Mouse (Mus musculus) kidney, postnatal 25 days (tissue): ENCODE results near the gene Cdk2ap1.
A peak's percentile ranks its signal among the peaks of the same experiment; 100 is the strongest.
"Not testable (repeated sequence)": the region's sequence is repeated elsewhere in the genome, so short reads cannot be mapped to it uniquely, and the experiment has no call there.

ENCODE experiments used
- DNase-seq, 2 experiments: peaks; one replicate each; pipeline ENCODE4 v3.0.0; 2021; ENCODE audit warnings: mixed read lengths in 2 of 2

Cdk2ap1 gene

DNA sequence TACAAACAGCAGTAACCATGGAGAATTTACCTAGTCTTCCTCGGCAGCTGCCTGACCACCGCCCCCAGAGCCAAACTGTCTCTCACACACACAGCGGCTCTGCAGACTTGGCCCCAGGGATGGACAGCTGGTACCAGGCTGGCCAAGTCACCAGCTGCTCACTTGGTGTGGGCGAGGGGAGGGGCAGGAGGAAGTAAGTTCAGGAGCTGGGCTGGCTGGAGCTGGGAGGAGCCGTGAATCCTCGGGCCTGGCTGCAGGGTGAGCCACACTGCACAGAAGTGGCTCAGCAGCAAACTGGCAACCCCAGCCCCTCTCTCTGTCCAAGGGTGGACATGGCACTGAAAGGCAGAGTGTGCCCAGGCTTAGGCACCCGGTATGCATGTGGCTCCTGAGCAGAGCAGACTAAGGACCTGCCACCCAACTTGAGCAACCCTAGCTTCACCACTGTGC, 11.7 kb downstream of the Cdk2ap1 start:
- peak; percentile 52 to 84 for DNase-seq

DNA sequence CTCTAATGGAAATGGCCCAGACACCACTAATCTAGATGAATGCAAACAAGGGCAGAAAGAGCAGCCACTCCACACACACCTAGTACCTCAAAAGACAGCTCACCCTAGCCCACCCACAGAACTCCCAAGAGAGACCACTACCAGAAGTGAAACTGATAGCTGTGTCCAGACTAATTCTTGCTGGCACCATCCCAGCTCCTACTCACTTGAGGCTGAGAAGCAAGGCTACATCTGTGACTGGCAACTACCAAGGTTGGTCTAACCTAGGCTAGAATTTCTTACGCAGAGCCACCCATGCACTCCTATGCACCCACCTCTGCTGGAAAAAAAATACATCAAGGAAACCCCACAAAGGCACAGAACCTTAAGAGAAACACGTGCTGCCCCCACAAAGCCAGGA, 12.5 kb downstream of the Cdk2ap1 start:
- no peak for DNase-seq

DNA sequence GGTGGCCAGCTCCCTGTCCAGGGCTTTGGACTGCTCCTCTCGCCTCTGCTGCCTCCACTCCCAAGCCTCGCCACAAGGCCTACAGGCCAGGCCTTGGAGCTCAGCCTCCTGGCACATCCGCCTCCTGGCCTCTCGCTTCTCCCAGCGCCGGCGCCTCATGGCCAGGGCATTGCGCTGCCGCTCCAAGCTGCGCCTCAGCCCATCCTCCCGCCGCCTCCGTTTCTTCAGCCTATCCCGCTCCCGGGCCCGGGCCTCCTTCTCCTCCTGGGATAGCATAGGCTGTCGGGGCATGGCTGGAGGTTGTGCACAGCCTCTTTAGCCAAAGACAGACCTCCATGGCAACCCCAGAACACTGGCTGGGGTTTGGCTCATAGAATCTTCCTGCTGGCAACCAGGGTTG, 13.7 kb downstream of the Cdk2ap1 start:
- DNase-seq = no peak

DNA sequence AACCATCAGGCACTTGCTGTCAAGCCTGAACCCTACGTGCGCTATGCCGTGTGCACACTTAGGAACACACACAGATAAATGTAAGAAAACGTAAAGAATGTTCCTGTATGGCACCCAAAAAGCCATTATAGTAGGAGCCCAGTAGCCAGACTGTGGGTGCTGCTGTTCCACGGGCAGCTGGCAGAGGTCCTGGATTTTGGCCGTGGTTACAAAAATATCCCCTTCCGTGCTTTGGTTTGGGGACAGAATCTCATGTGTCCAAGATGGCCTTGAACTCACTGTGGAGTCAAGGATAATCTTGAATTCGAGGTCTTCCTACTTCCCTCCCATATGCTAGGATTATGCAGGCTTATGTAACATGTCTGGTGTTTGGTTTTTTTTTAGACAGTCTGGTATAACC, 20.0 kb downstream of the Cdk2ap1 start:
- DNase-seq = no peak

DNA sequence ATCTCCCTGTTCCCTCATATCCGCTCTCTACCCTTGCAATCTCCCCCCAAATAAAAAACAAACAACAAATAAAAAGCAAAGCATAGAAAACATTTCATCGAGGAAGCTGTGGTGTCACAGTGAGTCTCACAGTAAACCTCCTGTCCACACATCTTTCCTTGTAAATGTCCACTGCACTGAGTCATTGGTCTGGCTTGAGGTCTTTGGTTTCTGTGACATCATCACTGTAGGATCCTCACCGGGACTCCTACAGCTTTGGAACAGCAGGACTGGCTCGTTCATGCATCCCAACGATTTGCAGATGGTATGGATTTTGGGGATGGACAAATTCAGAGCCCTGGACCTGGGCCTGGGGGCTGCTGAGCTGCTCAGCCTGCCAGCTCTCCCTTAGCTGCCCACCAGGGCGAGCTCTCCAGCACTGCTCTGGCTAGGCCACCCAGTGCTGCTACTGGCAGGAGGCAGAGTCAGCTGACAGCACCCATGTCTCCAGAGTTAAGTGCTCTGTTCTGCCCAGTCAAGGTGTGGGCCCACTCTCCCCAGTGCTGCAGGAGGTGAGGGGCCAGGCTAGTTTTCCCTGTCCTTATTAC, 21.0 kb downstream of the Cdk2ap1 start:
- peak in 1 of 2 experiments; percentile 32 for DNase-seq

DNA sequence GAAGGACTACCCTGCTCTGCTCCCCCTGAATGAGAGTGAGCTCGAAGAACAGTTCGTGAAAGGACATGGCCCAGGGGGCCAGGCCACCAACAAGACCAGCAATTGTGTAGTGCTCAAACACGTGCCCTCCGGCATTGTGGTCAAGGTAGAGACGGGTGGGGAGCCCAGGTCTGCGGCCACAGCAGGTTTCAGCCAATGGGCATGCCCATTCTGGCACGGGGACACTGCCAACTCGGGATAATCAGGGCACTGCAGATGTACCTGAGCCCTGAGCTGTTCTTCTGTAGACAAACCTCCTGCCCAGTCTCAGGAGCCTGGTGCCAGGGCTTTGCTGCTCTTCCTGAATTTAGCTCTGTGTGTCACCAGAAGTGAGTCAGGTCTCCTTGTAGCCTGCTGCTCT, 24.1 kb downstream of the Cdk2ap1 start:
- DNase-seq = no peak

DNA sequence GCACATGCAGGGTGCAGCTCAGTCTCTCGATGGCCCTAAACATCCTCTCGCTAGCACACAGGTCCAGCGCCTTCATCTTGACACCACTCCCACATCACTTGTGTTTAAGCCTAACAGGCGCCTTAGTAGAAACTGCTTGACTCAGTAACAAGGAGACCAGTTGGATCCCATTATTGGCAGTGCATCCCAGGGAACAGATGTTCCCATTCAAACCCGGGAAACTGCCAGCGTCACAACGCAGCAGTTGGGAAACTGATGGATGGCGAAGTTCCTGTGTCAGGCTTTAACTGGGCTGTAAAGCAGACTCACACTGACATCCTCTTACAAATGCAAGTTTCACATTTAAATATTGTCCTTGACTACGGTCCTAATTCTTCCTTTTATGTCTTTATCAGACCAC, 25.0 kb downstream of the Cdk2ap1 start:
- DNase-seq = peak; percentile 47 to 55

DNA sequence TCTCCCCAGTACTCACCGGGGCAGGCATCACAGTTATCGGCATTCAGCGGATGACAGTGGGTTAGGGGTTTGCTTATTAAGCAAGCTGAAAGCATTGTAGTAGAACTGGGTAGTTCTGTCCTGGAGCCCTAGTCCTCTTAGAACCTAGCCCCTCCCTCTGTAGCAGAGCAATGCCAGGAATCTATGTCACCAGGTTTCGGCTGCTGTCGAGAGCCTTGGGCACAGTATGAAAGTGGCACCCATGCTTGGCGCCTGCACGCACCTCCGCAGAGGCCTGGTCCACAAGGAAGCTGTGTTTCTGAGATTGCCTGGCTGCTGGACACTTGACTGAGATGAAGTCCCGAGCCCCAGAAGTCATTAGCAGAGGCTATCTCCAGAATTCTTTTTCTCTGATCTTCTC, 25.8 kb downstream of the Cdk2ap1 start:
- peak in 1 of 2 experiments; percentile 32 for DNase-seq

DNA sequence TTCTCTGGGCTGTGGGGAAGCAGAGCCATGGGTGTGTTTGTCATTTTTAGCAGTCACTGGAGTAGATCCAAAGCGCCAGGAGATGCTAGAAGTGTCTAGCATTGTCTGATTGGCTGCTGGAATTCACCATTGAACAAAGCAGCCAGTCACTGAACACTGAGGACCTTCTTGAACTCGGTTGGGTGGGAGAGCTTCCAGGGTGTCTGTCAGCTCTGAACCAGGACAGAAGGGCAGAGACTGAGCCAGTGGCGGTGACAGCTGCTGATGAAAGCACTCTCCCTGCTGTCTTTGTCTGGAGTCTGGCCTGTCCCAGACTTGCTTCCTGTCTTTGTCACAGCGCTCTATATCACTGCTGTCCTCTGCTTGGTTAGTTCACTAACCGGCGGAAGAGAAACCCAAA, 28.5 kb downstream of the Cdk2ap1 start:
- peak; percentile 67 to 87 for DNase-seq

DNA sequence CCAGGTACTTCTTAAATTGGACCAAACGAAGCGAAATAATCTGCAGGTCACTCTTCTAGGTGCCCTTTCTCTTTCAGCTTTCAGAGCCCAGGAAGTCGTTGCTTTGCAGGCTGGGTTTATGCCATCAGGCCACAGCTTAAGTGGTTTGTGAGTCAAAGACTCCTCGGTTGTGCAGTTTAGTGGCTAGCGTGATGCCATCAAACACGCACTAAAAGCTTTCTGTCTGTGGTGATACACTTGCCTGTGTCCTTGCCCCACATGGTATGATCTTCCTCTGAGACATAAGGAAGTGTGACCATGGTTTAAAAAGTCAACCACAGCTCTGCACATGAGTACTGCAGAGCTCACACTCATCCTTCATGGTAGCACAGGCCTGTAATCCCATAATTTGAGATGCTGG, 32.8 kb downstream of the Cdk2ap1 start:
- DNase-seq = peak in 1 of 2 experiments; percentile 19

DNA sequence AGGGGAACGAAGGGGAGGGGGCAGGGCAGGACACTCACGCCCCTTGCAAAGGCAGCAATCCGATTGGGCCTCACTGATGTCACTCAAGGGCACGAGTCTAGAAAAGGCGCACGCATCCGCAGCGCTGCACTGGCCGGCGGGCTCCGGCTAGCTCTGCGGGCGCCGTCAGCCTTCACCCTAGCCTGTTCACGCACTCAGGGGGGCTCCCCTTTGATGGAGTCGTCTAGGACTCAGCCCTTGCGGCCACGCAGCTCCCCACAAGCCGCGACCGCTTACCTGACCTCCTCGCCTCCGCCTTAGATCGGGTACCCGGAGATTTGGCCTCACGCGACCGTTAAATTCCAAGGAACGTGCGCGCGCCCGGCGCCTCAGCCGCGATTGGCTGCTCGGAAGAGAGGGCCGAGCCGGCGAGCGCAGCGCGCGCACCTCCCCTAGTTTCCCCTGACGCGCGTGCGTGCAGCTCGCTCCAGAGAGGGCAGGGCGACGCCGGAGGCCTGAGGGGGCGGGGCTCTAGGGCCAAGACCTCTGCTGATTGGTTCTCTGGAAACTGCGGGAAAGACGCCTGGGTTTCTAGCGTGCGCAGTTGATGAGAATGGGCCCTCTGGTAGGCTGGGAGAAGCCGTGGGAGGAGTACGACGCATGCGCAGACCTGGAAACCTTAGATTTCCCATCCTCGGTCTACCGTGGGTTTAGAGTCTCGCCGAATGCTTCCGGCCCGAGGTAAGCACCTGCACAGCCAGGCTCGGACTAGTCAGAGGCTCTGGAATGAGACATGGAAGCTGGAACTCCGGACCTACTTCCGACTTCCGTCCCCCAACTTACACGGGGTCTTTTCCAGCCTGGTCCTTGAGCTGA, 35.1 kb downstream of the Cdk2ap1 start, which contains the start of the genes Mphosph9 and 2810006K23Rik:
Mphosph9 (minus strand) TSS at position 463 of the 855 bp plus-strand sequence.
2810006K23Rik (plus strand) TSS at position 580 of the 855 bp plus-strand sequence.
- peak; percentile 99 to 100 for DNase-seq

DNA sequence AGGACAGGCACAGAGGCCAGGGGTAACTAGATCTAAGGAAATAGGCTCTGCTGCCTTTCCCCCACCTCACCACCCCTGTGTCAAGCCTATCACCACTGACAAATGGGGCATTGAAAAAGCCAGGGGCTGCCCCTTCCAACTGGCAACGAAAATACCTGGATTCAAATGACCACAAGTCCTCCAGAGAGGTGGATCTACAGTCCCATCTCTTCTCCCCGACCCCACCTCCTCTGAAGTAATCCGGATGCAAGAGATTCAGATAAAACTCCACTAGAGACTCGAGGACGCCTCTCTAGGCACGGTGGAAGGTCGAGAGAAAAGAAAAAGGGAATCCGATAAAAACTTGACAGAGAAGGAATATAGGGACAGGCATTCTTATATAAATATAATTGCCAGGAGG, 36.1 kb downstream of the Cdk2ap1 start:
- peak in 1 of 2 experiments; percentile 18 for DNase-seq

DNA sequence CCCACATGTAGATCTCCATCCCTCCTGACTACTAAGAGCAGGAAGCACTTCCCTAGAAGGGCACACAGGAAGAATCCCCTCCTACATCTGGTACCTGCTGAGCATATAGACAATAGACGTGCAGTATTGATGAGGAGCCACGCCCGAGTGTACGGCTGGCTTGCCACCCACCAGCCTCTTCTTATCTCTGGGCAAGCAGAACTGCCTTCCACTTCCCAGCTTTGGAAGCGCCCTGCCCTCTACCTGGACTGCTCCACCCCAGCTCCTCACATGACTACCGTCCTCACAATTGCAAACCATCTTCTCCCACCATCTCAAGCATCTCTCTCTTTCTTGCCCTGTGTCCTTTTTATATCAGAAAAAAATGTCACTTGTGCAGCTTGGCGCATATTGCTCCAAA, 45.2 kb downstream of the Cdk2ap1 start:
- DNase-seq = no peak

DNA sequence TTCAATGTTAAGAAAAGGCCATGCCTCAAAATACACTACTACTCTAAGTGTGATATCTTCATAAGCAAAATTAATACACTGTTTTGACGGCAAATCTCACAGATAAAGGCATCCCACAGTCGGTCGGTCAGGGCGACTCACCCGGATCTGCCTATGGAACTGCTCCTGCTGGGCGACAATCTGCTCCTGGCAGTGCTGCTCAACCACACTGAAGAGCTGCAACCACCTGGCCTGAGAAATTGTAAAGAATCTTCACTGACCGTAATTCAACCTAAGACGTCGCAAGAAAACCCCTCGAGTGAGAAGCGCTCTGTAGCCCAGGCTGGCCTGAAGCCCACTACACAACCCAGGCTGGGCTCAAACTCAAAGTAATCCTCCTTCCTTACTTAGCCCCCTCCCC, 46.9 kb downstream of the Cdk2ap1 start:
- peak in 1 of 2 experiments; percentile 6 for DNase-seq

DNA sequence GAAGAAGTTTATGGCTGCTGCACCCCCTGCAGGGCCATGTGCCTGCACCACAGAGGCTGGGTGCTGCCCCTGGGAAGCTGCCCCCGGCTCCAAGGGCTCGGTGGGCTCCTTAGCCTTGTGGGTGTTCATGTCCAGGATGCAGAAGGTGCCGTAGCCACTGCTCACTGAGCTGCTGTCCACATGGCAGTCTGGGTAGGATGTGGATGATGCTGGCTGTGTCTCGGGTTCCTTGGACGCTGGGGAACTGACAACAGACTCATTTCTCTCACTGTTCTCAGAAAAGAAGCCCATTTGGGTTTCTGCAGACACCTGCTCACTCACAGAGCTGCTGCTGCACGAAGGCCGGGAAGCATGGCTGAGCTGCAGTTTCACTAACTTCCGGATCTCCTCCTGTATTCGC, 47.4 kb downstream of the Cdk2ap1 start:
- no peak for DNase-seq

DNA sequence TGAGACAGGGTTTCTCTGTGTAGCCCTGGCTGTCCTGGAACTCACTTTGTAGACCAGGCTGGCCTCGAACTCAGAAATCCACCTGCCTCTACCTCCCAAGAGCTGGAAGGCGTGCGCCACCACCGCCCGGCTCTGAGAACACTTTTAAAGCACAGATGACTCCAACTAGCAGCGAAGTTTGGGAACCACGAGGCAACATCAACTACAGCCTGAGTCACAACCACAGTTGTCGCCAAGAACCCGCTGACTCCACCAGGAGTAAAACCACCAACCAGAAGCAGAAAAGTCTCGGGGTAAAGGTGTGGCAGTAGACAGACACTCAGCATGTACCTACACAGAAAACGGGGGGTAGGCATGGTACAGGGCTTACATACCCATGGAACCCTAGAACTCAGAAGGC, 52.8 kb downstream of the Cdk2ap1 start:
- DNase-seq = no peak

DNA sequence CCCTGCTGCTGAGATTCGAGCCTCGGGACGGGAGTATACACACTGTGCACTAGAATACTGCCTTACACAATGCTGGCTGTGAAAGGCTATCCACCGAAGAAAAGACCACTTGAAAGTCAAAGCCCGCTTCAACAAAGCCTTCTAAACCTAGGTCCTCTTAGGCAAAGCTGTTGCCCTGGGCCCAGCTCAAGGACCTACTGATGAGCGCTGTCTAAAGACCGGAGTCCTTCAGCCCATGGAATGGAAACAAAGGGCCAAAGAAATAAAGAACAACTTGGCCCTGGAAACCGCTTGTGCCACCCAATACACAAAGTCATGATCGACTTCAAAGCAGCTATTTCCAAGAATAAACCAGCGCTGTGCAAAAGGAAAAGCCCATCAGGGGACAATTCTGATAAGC, 53.7 kb downstream of the Cdk2ap1 start:
- DNase-seq = no peak

DNA sequence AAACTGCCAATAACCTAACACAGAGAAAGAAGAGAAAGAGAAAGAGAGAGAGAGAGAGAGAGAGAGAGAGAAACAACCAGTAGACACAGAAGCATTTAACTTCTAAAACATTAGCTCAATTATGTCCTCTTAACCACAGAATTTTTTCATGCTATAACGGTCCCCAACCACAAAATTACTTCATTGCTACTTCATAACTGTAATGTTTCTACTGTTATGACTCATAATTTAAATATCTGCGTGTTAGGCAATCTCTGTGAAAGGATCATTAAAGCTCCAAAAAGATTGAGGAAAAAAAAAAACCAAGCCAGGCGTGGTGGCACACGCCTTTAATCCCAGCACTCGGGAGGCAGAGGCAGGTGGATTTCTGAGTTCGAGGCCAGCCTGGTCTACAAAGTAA, 60.0 kb downstream of the Cdk2ap1 start:
- not testable (repeated sequence) for DNase-seq

DNA sequence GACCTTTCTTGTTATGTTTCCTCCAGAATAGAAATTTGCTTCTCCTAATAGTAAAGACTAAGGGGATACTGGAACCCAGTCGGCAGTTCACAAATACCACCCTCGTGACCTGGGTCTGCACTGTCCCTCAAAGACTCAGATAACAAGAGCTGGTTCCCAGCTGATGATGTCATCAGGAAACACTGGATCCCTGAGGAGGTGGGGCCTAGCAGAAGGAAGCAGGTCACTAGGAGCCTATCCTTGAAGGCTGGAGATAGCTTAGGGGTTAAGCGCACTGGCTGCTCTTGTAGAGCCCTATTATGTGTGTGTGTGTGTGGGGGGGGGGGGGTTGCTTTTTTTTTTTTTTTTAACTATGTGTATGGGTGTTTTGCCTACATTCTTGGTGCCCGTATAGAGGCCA, 62.8 kb downstream of the Cdk2ap1 start:
- no peak for DNase-seq

DNA sequence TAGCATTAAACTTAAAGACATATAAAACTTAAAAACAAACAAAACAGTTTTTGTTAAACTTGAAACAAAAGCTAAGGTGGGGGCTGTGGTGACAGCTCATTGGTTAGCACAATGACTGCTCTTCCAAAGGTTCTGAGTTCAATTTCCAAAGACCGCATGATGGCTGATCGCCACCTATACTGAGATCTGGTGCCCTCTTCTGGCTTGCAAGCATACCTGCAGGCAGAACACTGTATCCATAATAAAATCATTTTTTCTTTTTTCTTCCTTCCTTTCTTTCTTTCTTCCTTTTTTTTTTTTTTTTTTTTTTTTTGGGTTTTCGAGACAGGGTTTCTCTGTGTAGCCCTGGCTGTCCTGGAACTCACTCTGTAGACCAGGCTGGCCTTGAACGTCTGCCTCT, 63.6 kb downstream of the Cdk2ap1 start:
- not testable (repeated sequence) for DNase-seq

DNA sequence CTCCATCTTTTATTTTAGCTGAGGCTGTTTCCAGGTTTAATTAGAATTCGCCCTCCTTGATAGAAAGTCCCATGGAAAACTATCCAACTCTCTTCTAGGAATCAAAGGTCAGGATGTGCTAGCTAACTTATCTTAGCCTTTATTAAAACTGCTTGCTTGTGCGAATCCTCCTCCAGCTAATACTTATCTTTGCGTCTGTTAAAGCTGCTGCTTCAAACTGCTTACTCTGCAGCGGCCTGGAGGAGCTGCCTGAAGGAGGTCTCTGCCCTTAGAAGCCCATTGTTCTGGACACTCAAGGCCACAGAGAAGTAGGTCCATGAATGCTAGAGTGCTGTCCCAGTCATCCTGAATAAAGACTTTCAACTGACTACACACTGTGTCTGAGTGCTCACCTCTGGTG, 66.4 kb downstream of the Cdk2ap1 start:
- DNase-seq = no peak
